Mouse (Mus musculus): Measurements from ENCODE around the gene Coro2b.

DNA sequence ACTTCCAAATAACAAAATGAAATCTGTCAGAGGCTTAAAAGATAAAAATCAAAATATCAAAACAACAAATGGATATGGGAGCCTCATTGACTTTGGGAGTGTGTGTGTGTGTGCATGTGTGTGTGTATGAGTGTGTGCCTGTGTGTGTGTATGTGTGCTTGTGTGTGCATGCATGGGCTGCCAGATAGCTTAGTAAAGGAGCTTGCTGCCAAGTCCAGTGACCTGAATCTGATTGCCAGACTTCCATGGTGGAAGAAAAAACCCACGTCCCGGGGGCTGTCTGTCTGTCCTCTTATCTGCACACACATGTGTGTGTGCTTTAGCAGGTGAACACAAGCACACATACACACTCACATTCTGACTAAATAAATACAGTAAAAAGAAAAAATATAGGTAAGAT is 143.3 kb downstream of the Coro2b start:
- no peak for TF ChIP-seq CTCF (IDR thresholded peaks at IDR 0.05; ENCODE audit: insufficient read depth, low read depth, low read length)
- no peak for TF ChIP-seq POLR2A (IDR thresholded peaks at IDR 0.05; ENCODE audit: insufficient read depth, low read depth, low read length)

Data from olfactory bulb, adult 2 months (tissue).